Mouse (Mus musculus): Measurements from ENCODE around the gene Tra2b. TPM values are rescaled to one million over a fixed set of nuclear protein-coding genes. Genes with fewer than 3 reads are reported as not detected.

The Tra2b gene
- 73.2 TPM for polyA plus RNA-seq (2014; fragmentation: Illumina TruSeq; extraction: RNeasy Lipid Tissue Mini Kit (QIAGEN cat#74804); ENCODE audit: insufficient read depth, low read depth, low replicate concordance)

DNA sequence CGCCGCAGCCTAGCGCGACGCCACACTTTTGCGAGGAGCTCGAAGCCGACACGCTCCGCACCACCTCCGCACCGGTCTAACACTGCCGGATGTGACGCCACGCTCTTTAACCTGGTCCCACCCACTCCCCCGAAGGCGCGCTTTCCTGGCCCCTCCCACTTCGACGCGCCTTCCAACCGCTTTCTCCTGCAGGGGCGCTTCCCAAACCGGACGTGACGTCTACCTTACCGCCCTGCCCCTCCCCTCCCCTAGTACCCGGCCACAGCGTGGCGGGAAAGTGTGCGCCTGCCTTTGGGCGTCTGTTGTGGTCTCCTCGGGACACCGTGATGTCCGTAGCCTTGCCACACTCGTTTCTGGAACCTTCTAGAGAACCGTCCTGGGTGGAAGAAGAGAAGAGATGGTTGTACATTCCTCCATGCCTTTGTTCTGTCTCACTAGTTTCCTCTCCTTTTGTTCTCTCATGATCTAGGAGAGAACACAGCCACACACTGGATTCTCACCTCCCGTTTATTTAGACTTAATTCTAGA lies at the start of gene Tra2b:
Tra2b (minus strand) TSS at position 157 of the 528 bp plus-strand sequence.

Other genes starting within 250 kb of the Tra2b start
- 4.4 TPM for gene Igf2bp2, start 102.7 kb downstream of the Tra2b start, polyA plus RNA-seq (2014; fragmentation: Illumina TruSeq; extraction: RNeasy Lipid Tissue Mini Kit (QIAGEN cat#74804); ENCODE audit: insufficient read depth, low read depth, low replicate concordance)
- 32.4 TPM for gene Etv5, start 173.7 kb upstream of the Tra2b start, polyA plus RNA-seq (2014; fragmentation: Illumina TruSeq; extraction: RNeasy Lipid Tissue Mini Kit (QIAGEN cat#74804); ENCODE audit: insufficient read depth, low read depth, low replicate concordance)

Measured in lung, adult 10 weeks (tissue).